Mouse (Mus musculus) small intestine, adult 2 months (tissue): Measurements from ENCODE around the gene Ywhah.

Experiments
- CTCF ChIP-seq: fragments of 200-500 bp; IDR thresholded peaks from 2 replicates; pipeline ENCODE4 v1.5.1; 2012; ENCODE audit warnings: low read depth, mild to moderate bottlenecking, control low read depth, inconsistent platforms, low read length, moderate library complexity, mixed read lengths; ENCODE audit not compliant: insufficient replicate concordance, insufficient read length; ENCODE audit errors: extremely low read depth
- POLR2A ChIP-seq: fragments of 200-500 bp; IDR thresholded peaks from 2 replicates; pipeline ENCODE4 v1.6.1; 2012; ENCODE audit warnings: low read depth, mild to moderate bottlenecking, control low read depth, inconsistent platforms, low read length, moderate library complexity

- TF ChIP-seq POLR2A (no peak), CTCF (no peak)
Observed at GRCm38 (mm10) chr5:33011132-33012106, 7.2 kb upstream of the Ywhah start.
